Mouse (Mus musculus): ENCODE measurements around the gene Tacc3. TPM values are rescaled to one million over a fixed set of nuclear protein-coding genes. Genes with fewer than 3 reads are reported as not detected.

The Tacc3 gene
- polyA plus RNA-seq, 1 experiment from 2014 or later = 232 TPM

DNA sequence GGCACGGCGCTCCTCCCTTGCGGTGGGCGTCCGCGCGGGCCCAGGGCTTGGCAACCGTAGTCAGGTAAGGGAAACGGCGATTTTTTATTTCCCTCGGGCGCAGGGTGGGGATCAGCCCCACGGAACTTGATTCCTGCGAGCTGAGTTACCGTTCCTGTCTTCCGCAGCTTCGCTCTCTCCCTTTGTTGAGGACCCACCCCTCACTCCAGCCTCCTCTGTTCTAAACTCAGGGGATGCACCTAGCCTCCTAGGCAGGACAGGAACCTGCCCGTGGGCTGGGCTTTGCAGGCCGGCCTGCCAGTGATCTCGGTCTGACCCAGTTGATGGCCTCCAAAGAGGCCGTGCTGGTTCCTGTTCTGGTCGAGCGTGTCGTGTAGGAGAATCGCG, 729 bp downstream of the Tacc3 start:
- peak; percentile 8; the same call in 1 of the 2 replicates for ATAC-seq (ENCODE audit: low FRiP score)
- Histone ChIP-seq H3K9ac (ENCODE audit: low read depth, low read length) (peak overlapping the region; percentile 44), H3K4me1 (replicated peaks; ENCODE audit: control insufficient read depth, insufficient read depth, low read length) (peaks cover 7% of the 10 kb centered on the region; the same call in 1 of the 2 replicates), H3K27me3 (ENCODE audit: control insufficient read depth, insufficient read depth, low read length) (no peaks in the 10 kb centered on the region), H3K4me2 (replicated peaks; ENCODE audit: low read depth, low read length) (peak overlapping the region; percentile 52), H3K4me3 (ENCODE audit: low read depth, low read length) (peak overlapping the region; percentile 76), H3K9me3 (ENCODE audit: control insufficient read depth, low read length) (no peaks in the 10 kb centered on the region), H3K36me3 (ENCODE audit: control insufficient read depth, insufficient read depth, low read length) (peaks cover 7% of the 10 kb centered on the region), H3K27ac (ENCODE audit: low read depth, low read length) (peak overlapping the region; percentile 90; the same call in 1 of the 2 replicates)
- DNase-seq (ENCODE audit: low spot score) = peak; percentile 24
- WGBS = under 1% methylated on average over 26 of the region's 26 CpGs

DNA sequence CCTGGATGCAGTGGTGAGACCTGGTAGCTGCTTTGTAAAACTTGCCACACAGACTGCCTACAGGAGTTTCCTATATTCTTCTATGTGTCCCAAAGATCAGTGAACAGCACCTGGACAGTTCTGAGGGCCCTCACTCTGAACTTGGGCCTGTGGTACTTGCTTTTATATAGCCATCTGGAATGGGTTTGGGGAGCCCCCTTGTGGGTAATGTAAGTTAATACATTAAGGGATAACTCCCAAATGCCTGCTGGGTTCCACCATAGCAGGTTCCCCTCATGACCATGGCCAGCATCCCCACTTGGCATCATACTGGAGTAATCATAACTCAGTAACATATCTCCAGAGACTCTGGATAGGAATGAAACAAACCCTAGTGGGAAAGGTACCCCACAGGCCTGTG, 10.3 kb downstream of the Tacc3 start:
- DNase-seq (ENCODE audit: low spot score) (no peak), ATAC-seq (ENCODE audit: low FRiP score) (no peak)
- H3K36me3 ChIP-seq (ENCODE audit: control insufficient read depth, insufficient read depth, low read length) = peaks cover 19% of the 10 kb centered on the region
- H3K27ac ChIP-seq (ENCODE audit: low read depth, low read length) = no peak overlapping the region
- H3K4me3 ChIP-seq (ENCODE audit: low read depth, low read length) = no peak overlapping the region
- no peaks in the 10 kb centered on the region for H3K9me3 ChIP-seq (ENCODE audit: control insufficient read depth, low read length)
- H3K4me1 ChIP-seq (replicated peaks; ENCODE audit: control insufficient read depth, insufficient read depth, low read length) = no peaks in the 10 kb centered on the region
- no peak overlapping the region for H3K9ac ChIP-seq (ENCODE audit: low read depth, low read length)
- no peak overlapping the region for H3K4me2 ChIP-seq (replicated peaks; ENCODE audit: low read depth, low read length)
- no peaks in the 10 kb centered on the region for H3K27me3 ChIP-seq (ENCODE audit: control insufficient read depth, insufficient read depth, low read length)

DNA sequence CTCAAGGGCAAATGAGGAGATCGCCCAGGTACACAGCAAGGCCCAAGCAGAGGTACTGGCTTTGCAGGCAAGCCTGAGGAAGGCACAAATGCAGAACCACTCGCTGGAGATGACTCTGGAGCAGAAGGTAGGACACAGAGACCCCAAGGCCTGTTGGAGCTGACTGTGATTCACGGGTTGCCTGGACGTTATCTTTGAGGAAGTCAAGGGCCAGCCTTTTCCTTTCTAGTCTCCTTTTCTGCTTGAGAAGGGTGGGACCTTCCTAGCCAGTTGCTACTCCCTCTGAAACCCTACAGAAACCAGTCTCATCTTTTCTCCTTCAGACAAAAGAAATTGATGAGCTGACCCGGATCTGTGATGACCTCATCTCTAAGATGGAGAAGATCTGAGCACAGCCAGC, 13.7 kb downstream of the Tacc3 start:
- no peaks in the 10 kb centered on the region for H3K9me3 ChIP-seq (ENCODE audit: control insufficient read depth, low read length)
- no peak for ATAC-seq (ENCODE audit: low FRiP score)
- no peak overlapping the region for H3K4me3 ChIP-seq (ENCODE audit: low read depth, low read length)
- H3K9ac ChIP-seq (ENCODE audit: low read depth, low read length) = no peak overlapping the region
- no peaks in the 10 kb centered on the region for H3K27me3 ChIP-seq (ENCODE audit: control insufficient read depth, insufficient read depth, low read length)
- H3K36me3 ChIP-seq (ENCODE audit: control insufficient read depth, insufficient read depth, low read length) = peaks cover 14% of the 10 kb centered on the region
- WGBS = 87% methylated on average over 5 of the region's 5 CpGs
- H3K4me2 ChIP-seq (replicated peaks; ENCODE audit: low read depth, low read length) = no peak overlapping the region
- H3K4me1 ChIP-seq (replicated peaks; ENCODE audit: control insufficient read depth, insufficient read depth, low read length) = no peaks in the 10 kb centered on the region
- no peak overlapping the region for H3K27ac ChIP-seq (ENCODE audit: low read depth, low read length)
- no peak for DNase-seq (ENCODE audit: low spot score)

DNA sequence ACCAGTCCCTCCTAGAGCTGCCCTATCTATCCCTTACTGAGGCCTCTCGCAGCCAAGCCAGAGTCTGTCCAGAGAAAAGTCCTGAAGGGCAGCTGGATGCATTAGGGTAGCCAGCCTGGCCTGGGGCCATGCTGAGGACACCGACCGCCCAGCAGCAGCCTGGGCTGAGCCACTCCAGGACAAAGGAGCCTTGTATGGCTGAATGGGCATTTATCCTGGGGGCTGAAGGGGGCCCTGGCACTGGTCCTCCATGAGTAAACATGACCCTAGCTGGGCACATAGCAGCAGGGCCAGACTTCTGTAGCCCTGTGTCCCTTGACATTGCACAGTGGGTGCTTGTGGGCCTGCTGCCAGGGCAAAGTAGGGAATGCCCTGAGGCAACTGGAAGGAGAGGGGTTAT, 16.5 kb downstream of the Tacc3 start:
- H3K9ac ChIP-seq (ENCODE audit: low read depth, low read length) = no peak overlapping the region
- peak overlapping the region; percentile 27; the same call in 1 of the 2 replicates for H3K27ac ChIP-seq (ENCODE audit: low read depth, low read length)
- H3K36me3 ChIP-seq (ENCODE audit: control insufficient read depth, insufficient read depth, low read length) = 0 out of 2 replicates have a peak, but pooled peaks cover 6% of the 10 kb centered on the region
- no peak for DNase-seq (ENCODE audit: low spot score)
- H3K4me1 ChIP-seq (replicated peaks; ENCODE audit: control insufficient read depth, insufficient read depth, low read length) = no peaks in the 10 kb centered on the region
- H3K4me3 ChIP-seq (ENCODE audit: low read depth, low read length) = no peak overlapping the region
- no peak overlapping the region for H3K4me2 ChIP-seq (replicated peaks; ENCODE audit: low read depth, low read length)
- ATAC-seq (ENCODE audit: low FRiP score) = no peak
- WGBS = 69% methylated on average over 3 of the region's 3 CpGs
- no peaks in the 10 kb centered on the region for H3K9me3 ChIP-seq (ENCODE audit: control insufficient read depth, low read length)
- no peaks in the 10 kb centered on the region for H3K27me3 ChIP-seq (ENCODE audit: control insufficient read depth, insufficient read depth, low read length)

DNA sequence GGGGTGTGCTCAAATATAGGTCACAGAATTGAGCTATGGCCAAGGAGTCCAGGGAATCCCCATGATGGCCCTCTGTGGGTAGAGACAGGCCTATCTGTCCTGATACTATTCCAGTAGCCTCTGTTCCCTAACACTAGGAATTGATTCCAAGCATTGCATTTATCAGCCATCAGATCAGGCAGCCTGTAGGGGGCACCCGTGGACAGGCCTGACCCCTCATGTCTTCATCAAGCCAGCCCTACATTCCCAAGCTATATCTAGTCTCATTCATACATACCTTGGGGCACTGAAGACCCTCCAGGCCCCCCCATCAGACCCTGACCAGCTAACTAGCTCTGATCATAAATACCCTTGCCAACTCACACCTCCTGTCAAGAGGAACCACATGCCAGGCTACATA, 18.0 kb downstream of the Tacc3 start:
- DNase-seq (ENCODE audit: low spot score) (peak; percentile 84), ATAC-seq (ENCODE audit: low FRiP score) (peak; percentile 40; the same call in 1 of the 2 replicates)
- Histone ChIP-seq H3K36me3 (ENCODE audit: control insufficient read depth, insufficient read depth, low read length) (0 out of 2 replicates have a peak, but pooled peaks cover 3% of the 10 kb centered on the region), H3K4me3 (ENCODE audit: low read depth, low read length) (no peak overlapping the region), H3K27me3 (ENCODE audit: control insufficient read depth, insufficient read depth, low read length) (no peaks in the 10 kb centered on the region), H3K9me3 (ENCODE audit: control insufficient read depth, low read length) (no peaks in the 10 kb centered on the region), H3K27ac (ENCODE audit: low read depth, low read length) (no peak overlapping the region), H3K4me1 (replicated peaks; ENCODE audit: control insufficient read depth, insufficient read depth, low read length) (no peaks in the 10 kb centered on the region), H3K4me2 (replicated peaks; ENCODE audit: low read depth, low read length) (no peak overlapping the region), H3K9ac (ENCODE audit: low read depth, low read length) (no peak overlapping the region)
- 0% methylated on average over 1 of the region's 1 CpGs for WGBS

DNA sequence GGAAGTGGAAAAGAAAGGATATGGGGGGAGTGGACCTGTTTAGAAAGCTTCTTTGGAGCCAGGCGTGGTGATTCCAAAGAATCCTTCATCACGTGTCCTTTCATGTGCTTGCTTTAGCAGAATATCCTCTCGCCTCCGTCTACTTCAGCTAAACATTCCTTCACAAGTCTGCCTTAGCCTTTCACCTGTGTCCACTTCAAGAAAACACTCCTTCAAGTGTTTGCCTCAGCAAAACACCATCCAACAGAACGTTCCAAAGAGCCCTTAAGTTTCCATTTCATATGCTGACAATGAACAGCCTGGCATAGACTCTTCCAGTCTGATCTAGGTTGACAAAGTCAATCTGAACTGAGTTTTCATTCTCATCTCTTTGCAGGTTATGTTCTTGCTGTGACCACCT, 20.3 kb downstream of the Tacc3 start:
- H3K27me3 ChIP-seq (ENCODE audit: control insufficient read depth, insufficient read depth, low read length) = no peaks in the 10 kb centered on the region
- 82% methylated on average over 5 of the region's 5 CpGs for WGBS
- no peak for ATAC-seq (ENCODE audit: low FRiP score)

DNA sequence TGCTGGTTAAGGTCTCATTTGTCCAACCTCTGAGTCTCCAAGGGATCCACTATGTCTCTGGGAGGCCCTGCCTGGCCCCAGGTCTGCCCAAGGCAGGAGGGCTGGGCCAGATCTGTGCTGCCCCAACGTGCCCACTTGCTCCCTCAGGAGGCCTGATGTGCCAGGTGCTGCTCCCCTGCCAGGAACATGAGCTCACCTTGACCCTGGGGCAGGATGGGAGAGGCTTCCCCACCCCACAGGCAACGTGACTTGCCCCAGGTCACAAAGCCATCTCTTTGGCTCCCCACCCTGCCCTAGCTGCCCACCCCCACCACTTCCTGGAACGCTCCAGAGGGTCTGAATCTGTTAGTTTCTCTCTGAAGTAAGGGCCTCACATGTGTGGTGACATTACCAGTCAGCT, 23.1 kb downstream of the Tacc3 start:
- DNase-seq (ENCODE audit: low spot score) (no peak), ATAC-seq (ENCODE audit: low FRiP score) (no peak)
- WGBS = 53% methylated on average over 3 of the region's 3 CpGs
- no peaks in the 10 kb centered on the region for H3K36me3 ChIP-seq (ENCODE audit: control insufficient read depth, insufficient read depth, low read length)
- H3K27ac ChIP-seq (ENCODE audit: low read depth, low read length) = no peak overlapping the region
- H3K4me3 ChIP-seq (ENCODE audit: low read depth, low read length) = no peak overlapping the region
- no peaks in the 10 kb centered on the region for H3K27me3 ChIP-seq (ENCODE audit: control insufficient read depth, insufficient read depth, low read length)
- no peaks in the 10 kb centered on the region for H3K9me3 ChIP-seq (ENCODE audit: control insufficient read depth, low read length)
- H3K4me2 ChIP-seq (replicated peaks; ENCODE audit: low read depth, low read length) = no peak overlapping the region
- H3K9ac ChIP-seq (ENCODE audit: low read depth, low read length) = no peak overlapping the region
- H3K4me1 ChIP-seq (replicated peaks; ENCODE audit: control insufficient read depth, insufficient read depth, low read length) = no peaks in the 10 kb centered on the region

More for the DNA sequence above, 20.3 kb downstream of the Tacc3 start:
- no peak overlapping the region for H3K27ac ChIP-seq (ENCODE audit: low read depth, low read length)
- H3K36me3 ChIP-seq (ENCODE audit: control insufficient read depth, insufficient read depth, low read length) = no peaks in the 10 kb centered on the region
- DNase-seq (ENCODE audit: low spot score) = no peak
- H3K9ac ChIP-seq (ENCODE audit: low read depth, low read length) = no peak overlapping the region
- H3K4me1 ChIP-seq (replicated peaks; ENCODE audit: control insufficient read depth, insufficient read depth, low read length) = no peaks in the 10 kb centered on the region
- H3K9me3 ChIP-seq (ENCODE audit: control insufficient read depth, low read length) = no peaks in the 10 kb centered on the region
- H3K4me2 ChIP-seq (replicated peaks; ENCODE audit: low read depth, low read length) = no peak overlapping the region
- H3K4me3 ChIP-seq (ENCODE audit: low read depth, low read length) = no peak overlapping the region

DNA sequence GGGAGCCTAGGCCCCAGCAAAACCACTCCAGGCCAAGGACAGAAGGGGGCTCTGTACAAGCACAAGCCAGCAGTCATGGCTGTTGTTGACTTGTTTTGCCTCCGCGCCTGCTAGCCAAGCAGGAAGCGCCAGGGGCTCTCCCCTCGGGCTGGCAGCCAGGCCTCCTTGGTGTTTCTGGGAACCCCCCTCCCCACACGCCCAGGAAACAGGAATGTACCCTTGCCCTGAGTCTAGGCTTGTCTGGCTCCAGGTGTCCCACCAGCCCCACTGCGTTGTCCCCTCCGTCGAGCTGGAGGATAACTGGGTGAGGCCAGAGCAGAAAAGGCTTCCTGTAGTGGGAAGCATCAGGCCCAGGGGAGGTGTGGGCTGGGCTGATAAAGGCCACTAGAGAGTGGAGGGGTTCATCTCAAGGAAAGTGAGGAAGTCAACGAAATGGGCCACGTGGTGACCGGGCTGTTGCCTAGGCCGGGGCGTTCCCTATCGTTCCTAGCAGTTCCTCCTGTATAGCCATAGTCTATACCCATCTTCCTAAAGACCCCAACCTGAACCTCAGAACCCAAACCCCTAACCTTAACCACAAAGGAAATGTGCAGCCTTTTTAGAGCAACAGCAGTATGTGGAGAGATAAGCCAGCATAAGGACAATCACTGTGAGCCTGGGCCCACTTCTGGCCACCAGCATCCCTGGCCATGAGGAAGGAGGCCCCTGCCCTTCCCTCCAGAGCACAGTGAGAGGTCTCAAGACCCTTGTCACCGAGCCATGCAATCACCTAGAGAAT, 23.9 kb downstream of the Tacc3 start:
- no peak overlapping the region for H3K4me2 ChIP-seq (replicated peaks; ENCODE audit: low read depth, low read length)
- no peak overlapping the region for H3K27ac ChIP-seq (ENCODE audit: low read depth, low read length)
- WGBS = 83% methylated on average over 15 of the region's 15 CpGs

DNA sequence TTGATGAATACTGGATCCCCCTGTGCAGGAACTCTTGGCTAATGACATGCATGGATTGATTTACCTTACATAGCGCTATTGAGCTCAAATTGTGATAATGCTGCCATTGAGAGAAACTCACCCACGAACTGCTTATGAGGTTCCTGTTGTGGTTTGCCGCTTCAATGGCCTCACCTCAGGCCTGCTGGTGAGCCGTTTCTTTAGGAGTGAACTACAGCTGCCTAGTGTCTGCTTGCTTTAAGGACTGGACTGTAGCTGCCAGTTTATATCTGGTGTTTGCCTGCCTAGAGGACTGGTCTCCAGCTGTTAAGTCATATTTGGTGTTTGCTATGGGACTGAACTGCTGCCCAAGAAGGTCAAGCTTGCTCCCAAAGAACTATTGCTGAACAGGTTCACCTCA, 25.0 kb downstream of the Tacc3 start:
- H3K36me3 ChIP-seq (ENCODE audit: control insufficient read depth, insufficient read depth, low read length) = no peaks in the 10 kb centered on the region
- WGBS = 76% methylated on average over 4 of the region's 4 CpGs
- DNase-seq (ENCODE audit: low spot score) (no peak), ATAC-seq (ENCODE audit: low FRiP score) (no peak)
- H3K9ac ChIP-seq (ENCODE audit: low read depth, low read length) = no peak overlapping the region
- no peaks in the 10 kb centered on the region for H3K4me1 ChIP-seq (replicated peaks; ENCODE audit: control insufficient read depth, insufficient read depth, low read length)
- no peaks in the 10 kb centered on the region for H3K27me3 ChIP-seq (ENCODE audit: control insufficient read depth, insufficient read depth, low read length)
- no peak overlapping the region for H3K27ac ChIP-seq (ENCODE audit: low read depth, low read length)
- H3K9me3 ChIP-seq (ENCODE audit: control insufficient read depth, low read length) = no peaks in the 10 kb centered on the region
- H3K4me2 ChIP-seq (replicated peaks; ENCODE audit: low read depth, low read length) = no peak overlapping the region
- no peak overlapping the region for H3K4me3 ChIP-seq (ENCODE audit: low read depth, low read length)

More for the DNA sequence above, 23.9 kb downstream of the Tacc3 start:
- DNase-seq (ENCODE audit: low spot score) (no peak), ATAC-seq (ENCODE audit: low FRiP score) (no peak)
- Histone ChIP-seq H3K4me1 (replicated peaks; ENCODE audit: control insufficient read depth, insufficient read depth, low read length) (no peaks in the 10 kb centered on the region), H3K9ac (ENCODE audit: low read depth, low read length) (no peak overlapping the region), H3K27me3 (ENCODE audit: control insufficient read depth, insufficient read depth, low read length) (no peaks in the 10 kb centered on the region), H3K36me3 (ENCODE audit: control insufficient read depth, insufficient read depth, low read length) (no peaks in the 10 kb centered on the region), H3K9me3 (ENCODE audit: control insufficient read depth, low read length) (no peaks in the 10 kb centered on the region), H3K4me3 (ENCODE audit: low read depth, low read length) (no peak overlapping the region)

All from hindbrain, embryonic 11.5 days (tissue).